Mouse (Mus musculus): ENCODE measurements at regions not wholly inside any gene's neighbourhood (a gene's known extent, or its start where the extent isn't known, plus 50 kb on each side); places are given as distances from the start of the nearest gene placed in this dataset.
"Not testable (repeated sequence)": the region's sequence is repeated elsewhere in the genome, so short reads cannot be mapped to it uniquely, and the experiment has no call there.

DNA sequence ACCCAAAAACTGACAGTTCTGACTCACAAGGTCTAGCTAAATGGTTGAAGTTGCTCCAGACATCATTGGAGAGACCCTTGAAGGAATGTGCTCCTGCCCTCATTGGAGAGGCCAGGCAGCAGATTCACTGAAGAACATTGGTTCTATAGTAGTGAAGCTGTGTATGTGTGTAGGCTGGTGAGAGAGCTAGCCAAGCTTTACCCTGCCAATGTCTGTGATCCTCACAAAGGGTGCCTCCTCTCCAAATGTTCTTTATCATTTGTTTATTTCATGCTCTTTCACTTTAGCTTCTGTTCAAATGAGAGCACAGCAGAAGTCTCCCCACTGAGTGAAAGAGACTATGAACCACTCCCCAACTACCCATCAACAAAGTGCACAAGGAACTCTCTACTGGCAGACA, 195.6 kb upstream of the Ctso start:
- DNase-seq (ENCODE audit: low spot score in 2 of 2): no peak

DNA sequence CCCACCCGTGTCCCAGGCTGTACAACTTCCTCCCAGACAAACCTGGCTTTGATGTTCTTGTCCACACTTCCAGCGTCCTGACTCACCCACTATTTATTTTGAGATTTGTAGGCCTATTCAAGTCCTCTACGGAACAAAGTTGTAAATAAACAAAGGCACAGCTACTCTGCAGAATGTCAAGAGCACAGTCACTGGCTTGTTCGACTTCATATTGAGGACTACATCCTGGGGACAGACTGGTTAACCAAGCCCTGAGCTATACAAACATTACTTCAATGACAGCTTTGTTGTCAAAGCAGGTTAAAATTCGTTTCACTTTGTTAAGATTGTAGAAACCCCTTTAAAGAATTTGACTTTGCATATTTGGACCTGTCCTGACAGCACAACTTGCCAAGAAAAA, 190.3 kb upstream of the Ctso start:
- DNase-seq (ENCODE audit: low spot score in 2 of 2): no peak

DNA sequence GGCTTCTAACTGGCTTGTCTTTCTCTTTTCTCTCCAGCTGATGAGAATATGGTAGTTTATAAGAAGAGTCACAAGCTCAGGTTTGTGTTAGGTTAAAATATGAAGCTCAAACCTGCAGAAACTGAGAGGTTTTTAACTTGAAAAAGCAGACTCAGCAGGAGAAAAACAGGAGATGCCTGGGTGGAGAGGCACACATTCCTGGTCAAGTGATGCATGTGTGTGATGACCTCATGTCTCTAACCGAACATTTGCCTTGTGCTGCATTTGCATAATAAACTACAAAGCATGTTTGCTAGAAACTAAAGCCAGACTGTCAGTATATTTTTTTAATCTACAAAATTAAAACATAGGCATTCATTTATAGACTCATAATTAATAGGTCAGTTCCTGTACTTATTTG, 182.2 kb upstream of the Ctso start:
- no peak for DNase-seq (ENCODE audit: low spot score in 2 of 2)

DNA sequence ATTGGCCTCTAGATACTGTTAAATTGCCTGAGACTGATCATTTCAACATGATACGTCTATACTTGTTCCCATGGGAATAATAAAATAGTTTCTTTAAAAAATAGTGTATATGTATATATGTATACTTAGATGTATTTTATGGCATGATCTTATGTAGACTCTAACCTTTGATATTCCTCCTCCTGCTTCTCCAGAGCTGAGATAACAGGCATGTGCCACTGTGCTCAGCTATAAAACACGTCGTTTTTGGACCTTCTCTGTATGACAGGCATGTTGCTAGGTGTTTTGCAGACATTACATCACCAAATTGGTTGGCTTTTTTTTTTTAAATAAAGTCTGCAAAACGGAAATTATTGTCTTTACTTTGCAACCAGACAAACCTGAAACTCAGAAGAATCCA, 179.4 kb upstream of the Ctso start:
- no peak for DNase-seq (ENCODE audit: low spot score in 2 of 2)

DNA sequence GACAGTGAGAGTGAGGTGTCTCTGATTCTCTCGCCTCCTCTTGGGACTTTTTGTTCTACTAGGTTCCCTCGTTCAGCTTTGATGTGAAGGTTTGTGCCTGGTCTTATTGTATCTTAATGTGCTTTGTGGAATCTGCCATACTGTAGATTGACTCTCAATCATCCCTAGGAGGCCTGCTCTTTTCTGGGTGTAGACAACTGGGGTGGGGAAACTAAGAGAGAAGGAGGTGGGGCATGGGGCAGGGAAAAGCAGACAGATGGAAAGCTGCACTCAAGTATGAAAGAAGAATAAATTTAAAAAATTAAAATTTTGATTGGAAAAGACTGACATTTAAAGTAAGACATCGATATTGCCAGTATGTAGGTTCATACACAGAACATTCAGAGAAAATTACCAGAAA, 172.0 kb upstream of the Ctso start:
- no peak for DNase-seq (ENCODE audit: low spot score in 2 of 2)

DNA sequence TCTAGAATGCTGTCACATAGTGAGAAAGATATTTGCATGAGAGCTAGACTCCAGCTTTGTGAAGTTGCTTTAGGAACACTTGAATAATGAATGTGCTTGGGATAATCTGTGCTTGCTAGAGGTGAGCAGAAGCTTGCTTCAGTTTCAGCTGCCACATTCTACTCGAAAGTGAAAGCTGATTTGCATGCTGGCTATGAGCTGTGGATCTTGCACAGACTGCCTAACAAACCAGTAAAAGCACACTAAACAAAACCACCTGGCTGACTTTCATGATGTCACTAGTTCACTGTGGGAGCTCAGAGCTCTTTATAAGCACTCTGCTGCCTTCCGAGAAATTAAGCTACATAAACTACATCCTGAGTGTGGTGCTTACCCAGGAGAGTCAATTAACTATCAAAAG, 171.5 kb upstream of the Ctso start:
- DNase-seq (ENCODE audit: low spot score in 2 of 2): no peak

DNA sequence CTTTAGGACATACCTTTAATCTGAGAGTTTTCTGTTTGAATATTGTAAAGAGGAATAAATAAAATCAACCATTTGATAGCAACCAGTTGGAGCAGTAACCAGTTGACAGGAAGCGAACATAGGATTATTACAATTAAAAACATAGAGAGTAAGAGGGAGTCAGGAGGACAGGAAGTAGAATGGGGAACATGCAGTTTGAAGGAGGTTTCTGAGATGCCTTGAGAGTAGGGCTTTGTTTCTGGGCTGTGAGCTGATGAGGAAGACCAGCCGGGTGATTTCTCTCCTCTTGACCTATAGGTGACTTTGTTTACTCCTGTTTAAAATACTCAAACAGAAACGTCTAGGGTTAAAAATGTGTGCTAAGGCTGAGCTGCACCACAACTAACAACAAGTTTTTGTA, 160.6 kb upstream of the Ctso start:
- no peak for DNase-seq (ENCODE audit: low spot score in 2 of 2)

DNA sequence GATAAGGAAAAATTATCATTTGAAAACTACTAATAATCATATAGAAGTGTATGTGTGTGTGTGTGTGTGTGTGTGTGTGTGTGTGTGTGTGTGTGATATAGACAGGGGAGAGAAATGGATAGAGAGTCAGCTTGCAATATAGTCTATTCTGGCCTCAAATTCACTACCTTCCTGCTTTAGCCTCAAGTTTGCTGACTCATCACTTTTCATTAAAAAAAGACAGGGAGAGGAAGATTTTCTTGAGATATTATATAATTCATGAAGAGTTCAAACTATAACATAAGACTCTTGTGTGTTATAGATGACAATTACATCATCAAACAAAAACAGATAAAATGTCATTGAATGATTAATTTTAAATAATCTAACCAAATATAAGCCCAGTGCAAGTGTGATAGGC, 159.4 kb upstream of the Ctso start:
- DNase-seq (ENCODE audit: low spot score in 2 of 2): no peak

DNA sequence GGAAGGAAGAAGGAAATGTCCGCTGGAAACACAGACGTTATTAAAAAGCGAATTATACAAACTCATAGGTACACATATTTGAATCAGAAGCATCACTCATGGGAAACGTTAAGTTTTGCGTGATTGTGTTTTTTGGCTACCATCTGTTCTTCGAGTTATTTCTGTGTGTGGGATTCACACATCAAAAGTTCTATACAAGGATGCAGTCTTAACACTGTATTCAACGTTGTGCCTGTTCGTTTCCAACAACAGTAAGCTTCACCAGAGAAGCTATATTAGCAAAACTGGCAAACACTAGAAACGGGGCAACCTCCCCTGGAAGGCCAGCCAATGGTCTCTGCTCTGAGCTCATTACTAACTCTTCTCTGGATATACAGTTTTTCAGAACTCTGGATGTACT, 150.3 kb upstream of the Ctso start:
- no peak for DNase-seq (ENCODE audit: low spot score in 2 of 2)

DNA sequence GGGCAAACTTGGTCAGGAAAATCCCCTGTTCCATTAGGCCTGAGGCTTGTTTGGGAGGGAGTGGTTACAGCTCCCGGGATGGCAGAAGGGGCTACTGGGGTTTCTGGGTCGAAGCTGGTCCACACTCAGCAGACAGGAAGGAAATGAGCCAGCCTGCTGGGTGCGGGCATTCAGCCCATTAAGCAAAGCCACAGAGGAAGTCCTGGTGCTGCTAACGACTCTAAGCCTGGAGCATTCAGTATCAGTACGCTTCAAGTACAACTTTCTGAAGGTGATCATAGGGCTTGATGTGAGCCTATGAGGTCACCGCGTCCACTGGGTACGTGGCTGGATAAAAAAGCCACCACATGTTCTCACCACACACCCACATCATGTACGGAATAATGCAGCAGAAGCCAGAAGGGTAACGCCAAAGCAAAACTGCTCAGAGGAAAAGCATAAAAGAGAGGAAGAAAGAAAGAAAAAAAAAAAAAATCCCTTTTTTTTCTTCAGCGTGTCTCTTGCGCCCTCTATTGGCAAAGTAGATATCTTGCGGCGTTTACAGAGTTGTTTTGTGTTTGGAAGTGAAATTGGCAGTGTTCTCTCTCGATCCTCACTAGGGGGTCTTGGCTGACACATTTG, 149.4 kb upstream of the Ctso start:
- DNase-seq (ENCODE audit: low spot score in 2 of 2): peak in 1 of 2 experiments; percentile 1

DNA sequence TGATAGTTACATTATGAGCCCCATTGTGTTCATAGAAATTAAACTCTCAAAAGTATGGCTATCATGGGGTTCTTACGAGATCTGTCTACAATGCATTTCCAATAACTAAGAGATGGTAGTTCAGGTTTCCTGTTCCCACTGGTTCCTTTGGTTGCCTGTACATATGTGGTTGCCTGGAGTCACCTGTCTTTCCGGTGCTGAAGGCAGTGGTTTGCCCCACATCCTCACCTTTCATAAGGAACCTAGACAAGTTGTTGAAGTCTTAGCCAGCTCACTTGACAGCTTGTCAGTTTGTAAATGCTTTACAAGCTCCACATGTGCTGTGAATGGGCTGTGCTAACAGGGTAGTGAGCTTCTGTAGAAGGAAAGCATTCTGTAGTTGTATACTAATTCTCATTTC, 143.5 kb upstream of the Ctso start:
- no peak for DNase-seq (ENCODE audit: low spot score in 2 of 2)

DNA sequence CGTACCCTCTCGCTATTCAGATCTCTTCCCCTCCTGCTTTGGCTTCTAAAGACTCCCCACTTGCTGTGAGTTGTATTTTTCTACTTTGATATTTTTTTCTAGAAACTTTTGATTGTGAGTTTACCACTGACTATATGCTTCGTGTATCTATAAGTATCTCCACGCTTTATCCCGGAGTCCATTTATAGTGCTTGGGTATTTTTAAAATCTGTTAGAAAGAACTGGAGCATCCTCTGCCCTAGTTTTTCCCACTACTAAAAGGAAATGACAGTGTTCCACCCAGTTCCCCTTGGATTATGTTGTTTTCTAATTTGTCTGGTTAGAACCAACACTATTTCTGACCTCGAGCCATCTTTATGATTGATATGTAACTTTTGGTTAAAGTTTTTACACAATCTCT, 142.7 kb upstream of the Ctso start:
- no peak for DNase-seq (ENCODE audit: low spot score in 2 of 2)

DNA sequence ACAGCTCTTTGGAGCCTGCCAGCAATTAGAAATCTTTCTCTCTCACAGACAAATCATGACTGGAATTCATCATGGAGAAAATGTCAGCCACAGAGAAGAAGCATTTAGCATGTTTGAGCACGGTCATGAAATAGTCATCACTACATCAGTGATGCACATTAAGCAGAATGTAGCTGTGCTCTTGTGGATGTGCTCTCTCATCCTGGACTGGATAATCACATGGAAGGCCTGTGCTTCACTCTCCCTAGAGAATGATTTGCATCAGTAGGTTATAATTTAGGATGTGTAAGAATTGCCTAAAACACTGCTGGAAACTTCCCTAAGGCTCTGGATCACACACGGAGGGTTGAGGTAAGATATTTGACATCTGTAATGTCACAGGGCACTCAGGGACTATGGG, 130.3 kb upstream of the Ctso start:
- no peak for DNase-seq (ENCODE audit: low spot score in 2 of 2)

DNA sequence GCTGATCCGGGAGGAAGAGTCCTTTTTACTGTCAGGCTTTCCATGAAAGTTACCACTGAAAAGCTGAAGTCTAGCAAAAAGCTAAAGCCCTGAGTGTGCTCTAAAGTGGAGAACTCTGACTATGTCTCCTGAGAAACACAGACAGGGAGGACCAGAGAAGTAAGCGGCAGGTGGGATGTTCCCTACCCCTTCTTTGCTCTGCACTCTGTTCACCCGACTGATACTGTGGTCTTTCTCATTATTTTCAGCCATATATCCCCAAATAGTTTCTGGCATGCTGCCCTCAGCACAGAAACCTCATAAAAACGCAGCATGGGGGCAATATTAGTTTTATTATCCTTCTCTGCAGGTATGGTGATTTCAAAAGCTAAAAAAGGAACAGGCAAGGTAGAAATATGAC, 126.7 kb upstream of the Ctso start:
- no peak for DNase-seq (ENCODE audit: low spot score in 2 of 2)

DNA sequence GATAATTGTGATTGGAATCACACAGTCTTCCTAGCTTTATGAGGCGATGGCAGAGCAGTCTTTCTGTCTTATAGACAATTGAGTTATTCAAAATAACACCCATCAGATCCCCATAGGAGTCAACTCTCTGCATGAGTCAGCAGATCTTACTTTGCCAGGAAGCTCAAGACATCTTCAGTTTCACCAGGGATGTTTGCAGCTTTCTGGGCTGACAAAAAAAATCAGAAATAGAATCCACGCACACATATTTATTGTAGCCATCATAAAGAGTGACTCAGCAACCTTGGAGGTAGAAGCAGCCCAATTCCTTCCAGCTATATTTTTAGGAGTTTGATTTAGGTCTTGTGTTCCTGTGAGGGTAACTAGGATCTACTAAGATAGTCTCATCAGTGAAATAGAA, 122.8 kb upstream of the Ctso start:
- DNase-seq (ENCODE audit: low spot score in 2 of 2): no peak

DNA sequence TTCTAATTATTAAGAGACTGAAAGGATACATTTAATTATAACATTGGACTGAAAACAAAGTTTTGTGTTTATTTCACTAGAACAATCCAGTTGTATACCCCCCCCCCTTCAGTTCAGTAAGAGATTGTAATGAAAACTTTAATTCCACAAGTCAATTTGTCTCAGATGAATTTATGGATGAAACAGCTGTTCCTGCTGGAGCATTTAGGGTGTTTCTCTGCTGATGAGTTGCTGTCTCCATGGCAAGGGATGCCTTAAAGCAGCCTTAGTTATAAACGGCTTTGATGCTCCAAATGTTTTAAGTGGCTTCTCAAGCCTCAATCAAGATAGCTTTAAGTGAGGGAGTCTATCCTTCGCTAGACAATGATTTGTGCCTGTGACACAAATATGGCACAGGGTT, 112.1 kb upstream of the Ctso start:
- DNase-seq (ENCODE audit: low spot score in 2 of 2): no peak

DNA sequence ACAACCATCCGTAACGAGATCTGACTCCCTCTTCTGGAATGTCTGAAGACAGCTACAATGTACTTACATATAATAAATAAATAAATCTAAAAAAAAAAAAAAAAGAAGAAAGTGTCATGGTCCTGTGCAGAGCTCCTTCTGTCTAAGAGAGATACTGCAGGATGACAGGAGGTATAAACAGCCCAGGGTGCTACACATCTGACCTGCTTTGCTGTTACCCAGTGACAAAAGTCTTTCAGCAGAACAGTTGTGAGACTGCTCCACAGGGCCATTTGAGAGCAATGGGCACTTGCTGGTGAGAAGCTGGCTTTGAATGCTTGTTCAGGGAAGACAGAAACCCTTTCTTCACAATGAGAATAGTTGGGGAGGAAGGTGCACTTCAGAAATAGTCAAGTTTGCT, 102.9 kb upstream of the Ctso start:
- DNase-seq (ENCODE audit: low spot score in 2 of 2): no peak

DNA sequence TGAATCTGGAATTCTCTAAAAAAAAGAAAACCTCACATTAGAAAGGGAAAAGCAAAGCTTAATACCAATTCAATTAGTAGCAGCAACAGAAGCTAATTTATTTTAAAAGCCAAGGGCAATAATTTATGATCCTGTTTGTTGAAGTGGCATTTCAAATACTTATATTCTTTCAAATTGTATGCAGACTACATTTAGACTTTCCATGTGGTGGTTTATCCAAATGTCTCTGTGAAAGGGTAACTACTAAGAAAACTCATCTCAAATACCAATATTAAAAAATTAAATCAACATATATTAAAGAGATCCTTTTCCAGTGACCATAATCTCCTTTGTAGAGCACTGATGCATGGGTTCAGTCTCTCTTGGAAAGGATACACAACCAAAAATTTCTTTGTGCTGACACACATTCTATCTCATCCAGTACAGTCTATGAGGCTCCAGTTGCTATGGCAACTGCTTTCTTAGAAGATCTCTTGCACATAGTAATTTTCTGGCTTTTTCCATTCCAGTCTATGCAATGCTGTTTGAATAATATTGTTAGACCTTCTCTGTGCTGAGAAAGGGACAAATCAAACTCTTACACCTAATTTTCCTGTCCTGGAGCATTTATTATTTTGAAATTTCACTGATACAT, 102.3 kb upstream of the Ctso start:
- DNase-seq (ENCODE audit: low spot score in 2 of 2): no peak

DNA sequence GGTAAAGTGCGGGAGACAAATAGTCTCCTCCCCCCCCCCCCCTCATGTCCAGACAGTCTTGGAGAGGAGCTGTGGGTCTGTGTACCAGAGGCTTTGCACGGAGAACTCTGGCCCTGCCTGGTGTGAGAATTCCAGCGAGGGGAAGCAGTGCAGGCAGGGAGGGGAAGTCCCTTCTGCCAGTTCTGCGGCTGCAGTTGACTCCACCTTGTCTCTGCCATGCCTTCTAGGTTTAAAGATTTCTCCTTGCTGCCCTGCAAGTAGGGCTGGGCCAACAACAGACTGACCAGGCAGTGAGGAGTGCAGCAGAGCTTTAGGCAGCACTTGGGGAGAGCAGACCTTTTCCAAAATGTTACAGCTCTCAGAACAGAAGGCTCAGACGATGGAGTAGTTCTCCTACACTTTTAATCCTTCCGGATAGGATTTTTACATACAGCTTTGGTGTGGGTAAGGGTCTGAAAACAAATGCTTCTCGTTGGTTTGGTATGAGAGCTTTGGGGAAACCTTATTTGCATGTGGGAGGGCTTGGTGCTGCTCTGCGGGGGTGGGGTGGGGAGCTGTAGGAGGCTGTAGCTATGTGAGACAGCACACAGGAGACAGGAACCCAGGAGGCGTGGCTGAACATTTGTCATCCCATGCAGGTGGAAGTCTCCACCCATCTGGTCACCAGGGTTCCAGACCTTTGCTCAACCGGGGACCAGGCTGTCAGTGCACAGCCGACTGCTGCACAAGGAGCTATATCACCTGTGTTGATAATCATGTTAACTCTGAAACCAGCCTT, 96.8 kb upstream of the Ctso start:
- DNase-seq (ENCODE audit: low spot score in 2 of 2): no peak

DNA sequence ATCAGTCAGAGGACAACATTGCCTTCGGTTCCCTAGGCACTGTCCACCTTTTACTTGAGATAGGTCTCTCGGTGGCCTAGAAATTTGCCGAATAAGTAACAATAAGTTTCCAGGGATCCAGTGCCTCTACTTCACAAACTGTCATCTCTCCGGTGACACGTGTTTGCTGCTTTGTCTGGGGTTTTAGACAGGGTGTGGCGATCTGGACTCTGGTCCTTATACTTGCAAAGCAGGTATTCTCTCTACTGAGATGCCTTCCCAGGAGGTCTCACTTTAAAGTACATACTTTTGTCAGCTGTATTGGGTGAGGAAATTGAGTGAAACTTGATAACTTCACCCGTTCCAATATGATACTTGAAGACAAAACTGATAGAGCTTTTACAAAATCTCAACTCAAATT, 95.9 kb upstream of the Ctso start:
- no peak for DNase-seq (ENCODE audit: low spot score in 2 of 2)

DNA sequence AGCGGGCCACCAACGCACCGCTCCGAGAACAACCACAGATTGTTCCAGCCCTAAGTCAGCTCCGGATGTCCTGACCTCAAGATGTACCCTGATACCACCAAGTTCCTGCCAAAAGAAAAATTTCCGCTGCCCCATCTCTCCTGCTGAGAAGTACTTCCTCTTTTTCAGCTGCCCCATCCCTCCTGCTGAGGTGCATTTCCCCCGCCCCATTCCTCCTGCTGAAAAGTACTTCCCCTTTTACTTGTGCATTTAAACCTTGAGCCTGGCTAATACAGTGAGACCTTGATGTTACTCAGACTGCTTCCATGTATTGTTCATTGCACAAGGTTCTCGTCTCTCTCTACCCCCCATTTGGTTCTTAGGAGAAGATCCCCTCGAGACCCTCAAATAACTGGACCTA, 94.3 kb upstream of the Ctso start:
- DNase-seq (ENCODE audit: low spot score in 2 of 2): not testable (repeated sequence)

DNA sequence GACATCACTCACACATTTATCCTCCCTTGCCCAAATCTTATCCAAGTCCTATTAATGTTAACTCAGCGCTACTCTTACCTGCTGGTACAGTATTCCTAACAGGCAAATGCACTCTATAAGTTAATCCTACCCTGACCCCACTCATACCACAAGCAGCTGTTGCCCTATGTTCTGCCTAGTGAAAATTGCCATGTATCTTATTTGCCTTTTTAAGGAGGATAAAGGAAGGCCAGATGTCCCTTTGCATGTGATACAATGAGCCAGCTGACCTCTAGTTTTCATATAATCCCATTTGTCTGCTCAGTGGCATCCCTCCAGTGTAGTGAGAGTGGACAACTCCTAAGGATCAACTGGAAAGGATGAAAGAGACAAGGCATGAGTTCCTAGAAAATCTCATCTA, 67.9 kb upstream of the Ctso start:
- DNase-seq (ENCODE audit: low spot score in 2 of 2): no peak
